Mouse (Mus musculus) layer of hippocampus, postnatal 14 days (tissue): ENCODE data around the gene Doxl2. TPM values are rescaled to one million over a fixed set of nuclear protein-coding genes. Genes with fewer than 3 reads are reported as not detected.
"Not testable (repeated sequence)": the region's sequence is repeated elsewhere in the genome, so short reads cannot be mapped to it uniquely, and the experiment has no call there.

Source experiments
- DNase-seq, 2 experiments: peaks; one replicate each; pipeline ENCODE4 v3.0.0; 2021 to 2022; ENCODE audit warnings: low spot score in 2 of 2, mixed read lengths in 1 of 2
- long read RNA-seq, 2 experiments: library from polyadenylated mRNA; stranded (forward); transcript quantifications; one replicate each; pipeline ENCODE4 v2.0.0; 2021
- total RNA-seq, 2 experiments: library from RNA; stranded (reverse); gene quantifications; 2 replicates each; pipeline ENCODE4 v1.2.3; 2021

The Doxl2 gene
- not detected for total RNA-seq
- long read RNA-seq, experiment 1 = 0 reads
- long read RNA-seq, experiment 2 = 0 reads

- DNase-seq = no peak
Observed at GRCm38 (mm10) chr6:48974663-48975062, at the start of gene Doxl2. Gene Doxl2, plus strand, starts transcription at chr6:48974963.

GRCm38 (mm10) chr6:48929595-48929994 is 45.2 kb upstream of the Doxl2 start, which contains the start of gene 1600015I10Rik:
Gene 1600015I10Rik, plus strand, starts transcription at chr6:48929895.
- DNase-seq = no peak

- no peak for DNase-seq
Observed at GRCm38 (mm10) chr6:48949596-48949995, 25.2 kb upstream of the Doxl2 start.

DNA sequence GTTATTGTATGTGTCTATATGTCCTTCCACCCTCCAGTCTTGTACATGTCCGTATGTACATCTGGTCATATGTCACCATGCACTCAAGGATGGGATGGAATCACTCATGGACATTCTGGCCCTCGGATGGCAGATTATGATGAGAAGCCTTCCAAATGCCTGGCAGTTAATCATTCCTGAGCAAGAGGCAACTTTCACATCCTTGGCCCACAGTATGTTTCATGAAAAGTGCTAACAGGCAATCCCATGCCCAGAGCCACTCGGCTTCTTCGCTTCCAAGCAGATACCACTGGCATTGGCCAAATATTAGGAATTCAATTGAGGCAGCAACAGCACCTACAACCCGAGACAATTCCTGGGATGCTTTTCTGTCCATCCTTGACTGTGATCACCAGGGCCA is 24.1 kb upstream of the Doxl2 start:
- no peak for DNase-seq

GRCm38 (mm10) chr6:48951630-48952029 is 23.1 kb upstream of the Doxl2 start:
- DNase-seq = no peak

DNA sequence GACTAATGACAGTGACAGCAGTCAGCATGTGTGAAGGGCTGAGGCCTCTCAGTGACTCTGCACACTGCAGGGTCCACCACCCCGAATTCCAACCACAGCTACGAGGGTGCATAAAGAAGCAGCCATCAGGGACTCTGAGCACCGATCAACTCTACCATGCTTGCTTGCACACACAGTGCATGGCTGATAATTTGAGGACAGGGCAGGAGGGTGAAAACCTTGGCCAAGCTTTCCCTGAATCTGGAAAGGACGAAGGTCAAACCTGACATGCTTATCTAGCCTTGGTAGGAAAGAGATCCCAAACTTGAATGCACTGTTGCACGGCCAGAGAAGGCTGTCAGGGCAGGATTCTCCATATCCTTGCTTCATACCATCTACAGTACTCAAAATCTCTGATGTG is 21.5 kb upstream of the Doxl2 start:
- no peak for DNase-seq

- no peak for DNase-seq
Observed at GRCm38 (mm10) chr6:48954211-48954610, 20.6 kb upstream of the Doxl2 start.

GRCm38 (mm10) chr6:48954946-48955345 is 19.8 kb upstream of the Doxl2 start:
- peak; percentile 26 to 35 for DNase-seq

GRCm38 (mm10) chr6:48956785-48957184 is 18.0 kb upstream of the Doxl2 start:
- no peak for DNase-seq

DNA sequence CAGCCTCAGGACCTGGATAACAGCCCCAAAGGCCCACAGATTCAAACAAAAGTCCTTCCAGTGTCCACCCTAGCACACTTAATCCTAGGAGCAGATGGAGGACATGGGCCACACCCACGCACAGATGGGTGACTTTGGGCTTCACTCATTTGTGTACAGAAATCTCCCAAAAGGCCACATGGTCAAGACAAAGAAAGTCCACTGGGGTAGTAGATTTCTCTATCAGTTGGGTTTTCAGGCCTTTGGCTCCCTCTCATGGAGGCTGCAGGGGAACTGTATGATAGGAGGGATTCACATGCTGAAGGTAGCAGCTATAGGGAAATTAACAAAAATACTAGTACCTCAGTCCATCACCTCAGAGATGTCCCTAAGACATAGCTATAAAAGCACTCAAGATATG is 16.7 kb upstream of the Doxl2 start:
- DNase-seq = peak; percentile 27 to 52

DNA sequence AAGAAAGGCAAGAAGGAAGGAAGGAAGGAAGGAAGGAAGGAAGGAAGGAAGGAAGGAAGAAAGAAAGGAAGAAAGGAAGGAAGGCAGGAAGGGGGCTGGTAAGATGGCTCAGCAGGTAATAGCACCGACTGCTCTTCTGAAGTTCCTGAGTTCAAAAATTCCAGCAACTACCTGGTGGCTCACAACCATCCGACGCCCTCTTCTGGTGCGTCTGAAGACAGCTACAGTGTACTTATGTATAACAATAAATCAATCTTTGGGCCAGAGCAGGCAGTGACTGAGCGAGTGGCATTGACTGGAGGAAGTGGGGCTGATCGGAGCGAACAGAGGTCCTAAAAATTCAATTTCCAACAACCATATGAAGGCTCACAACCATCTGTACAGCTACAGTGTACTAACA is 15.6 kb upstream of the Doxl2 start:
- not testable (repeated sequence) for DNase-seq

GRCm38 (mm10) chr6:48966696-48967095 is 8.1 kb upstream of the Doxl2 start:
- not testable (repeated sequence) for DNase-seq

- no peak for DNase-seq
Observed at GRCm38 (mm10) chr6:48967868-48968267, 6.9 kb upstream of the Doxl2 start.

GRCm38 (mm10) chr6:48979616-48980015 is 4.9 kb downstream of the Doxl2 start:
- DNase-seq = no peak

- DNase-seq = peak; percentile 12 to 29
Observed at GRCm38 (mm10) chr6:48982305-48982704, 7.5 kb downstream of the Doxl2 start.

GRCm38 (mm10) chr6:48986444-48986990 is 11.8 kb downstream of the Doxl2 start, which contains the start of gene Svs1:
Gene Svs1, plus strand, starts transcription at chr6:48986861.
- DNase-seq = no peak

- no peak for DNase-seq
Observed at GRCm38 (mm10) chr6:48989971-48990370, 15.2 kb downstream of the Doxl2 start.

DNA sequence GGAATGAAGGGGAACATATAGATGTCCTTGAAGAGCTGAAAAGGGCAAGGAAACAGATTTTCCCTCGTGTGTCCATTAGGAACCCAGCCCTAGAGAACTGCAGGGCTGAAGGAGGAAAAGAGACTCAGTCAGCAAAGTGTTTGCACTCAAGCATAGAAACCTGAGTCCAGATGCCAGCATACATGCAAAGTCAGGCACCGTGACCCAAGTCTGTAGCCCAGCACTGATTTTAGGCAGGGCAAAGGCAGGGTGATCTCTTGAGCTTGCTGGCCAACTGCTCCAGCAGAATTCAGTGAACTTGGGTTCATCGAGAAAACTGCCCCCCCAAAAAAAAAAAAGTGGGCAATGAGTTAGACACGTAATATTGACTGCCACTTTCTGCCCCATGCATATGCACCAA is 17.2 kb downstream of the Doxl2 start:
- no peak for DNase-seq

GRCm38 (mm10) chr6:48998186-48998585 is 23.4 kb downstream of the Doxl2 start:
- no peak for DNase-seq

DNA sequence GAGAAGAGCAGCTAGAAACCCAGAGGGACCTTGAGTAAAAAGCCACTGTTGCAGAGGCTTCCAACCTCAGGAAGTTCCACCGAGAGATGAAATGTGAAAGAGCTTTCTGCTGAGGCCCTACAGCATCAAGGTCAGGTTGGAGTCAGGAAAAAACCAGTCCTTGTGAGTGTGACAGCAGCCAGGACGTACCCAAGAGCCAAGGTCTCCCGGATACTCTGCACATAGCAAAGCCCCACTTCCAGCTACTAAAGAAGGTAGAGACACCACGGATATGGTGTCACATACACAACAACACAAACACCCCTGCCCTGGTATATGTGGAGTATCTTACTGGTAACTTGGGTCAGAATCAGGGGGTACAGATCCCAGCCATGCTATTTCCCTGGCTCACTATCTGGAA is 24.0 kb downstream of the Doxl2 start:
- DNase-seq = no peak

GRCm38 (mm10) chr6:49003381-49003780 is 28.6 kb downstream of the Doxl2 start:
- DNase-seq = no peak

- peak; percentile 50 to 69 for DNase-seq
Observed at GRCm38 (mm10) chr6:49007981-49008380, 33.2 kb downstream of the Doxl2 start.

GRCm38 (mm10) chr6:49008420-49009160 is 33.8 kb downstream of the Doxl2 start:
- DNase-seq = no peak
